Mouse (Mus musculus): Measurements from ENCODE around the gene Fam207a. TPM values are rescaled to one million over a fixed set of nuclear protein-coding genes. Genes with fewer than 3 reads are reported as not detected.

Gene Fam207a
- polyA plus RNA-seq, 1 experiment from 2014 or later = 42.2 TPM

- 96% methylated on average over 6 of the region's 6 CpGs for WGBS
- ATAC-seq (ENCODE audit: low FRiP score) = no peak
- Histone ChIP-seq H3K4me3 (ENCODE audit: low read depth, low read length) (no peak overlapping the region), H3K4me2 (no peak overlapping the region), H3K9ac (ENCODE audit: low read length) (no peak overlapping the region), H3K27ac (ENCODE audit: low read depth, low read length) (no peak overlapping the region), H3K27me3 (ENCODE audit: control insufficient read depth, insufficient read depth, low read length) (no peaks in the 10 kb centered on the region), H3K36me3 (ENCODE audit: control insufficient read depth, insufficient read depth, low read length) (peaks cover 6% of the 10 kb centered on the region; the same call in 1 of the 2 replicates), H3K9me3 (ENCODE audit: control insufficient read depth, low read length) (no peaks in the 10 kb centered on the region), H3K4me1 (ENCODE audit: control insufficient read depth, insufficient read depth, low read length) (no peaks in the 10 kb centered on the region)
- DNase-seq (ENCODE audit: low spot score, missing footprints) = no peak
These were observed 17.3 kb downstream of the Fam207a start for GRCm38 (mm10) chr10:77498254-77498653.

GRCm38 (mm10) chr10:77497185-77497584, 18.4 kb downstream of the Fam207a start:
- H3K9ac ChIP-seq (ENCODE audit: low read length) = no peak overlapping the region
- no peaks in the 10 kb centered on the region for H3K9me3 ChIP-seq (ENCODE audit: control insufficient read depth, low read length)
- no peak overlapping the region for H3K4me3 ChIP-seq (ENCODE audit: low read depth, low read length)
- WGBS = 93% methylated on average over 13 of the region's 13 CpGs
- no peak overlapping the region for H3K4me2 ChIP-seq
- no peak overlapping the region for H3K27ac ChIP-seq (ENCODE audit: low read depth, low read length)
- ATAC-seq (ENCODE audit: low FRiP score) (no peak), DNase-seq (ENCODE audit: low spot score, missing footprints) (no peak)
- H3K27me3 ChIP-seq (ENCODE audit: control insufficient read depth, insufficient read depth, low read length) = no peaks in the 10 kb centered on the region
- H3K4me1 ChIP-seq (ENCODE audit: control insufficient read depth, insufficient read depth, low read length) = no peaks in the 10 kb centered on the region
- H3K36me3 ChIP-seq (ENCODE audit: control insufficient read depth, insufficient read depth, low read length) = peaks cover 6% of the 10 kb centered on the region; the same call in 1 of the 2 replicates

DNA sequence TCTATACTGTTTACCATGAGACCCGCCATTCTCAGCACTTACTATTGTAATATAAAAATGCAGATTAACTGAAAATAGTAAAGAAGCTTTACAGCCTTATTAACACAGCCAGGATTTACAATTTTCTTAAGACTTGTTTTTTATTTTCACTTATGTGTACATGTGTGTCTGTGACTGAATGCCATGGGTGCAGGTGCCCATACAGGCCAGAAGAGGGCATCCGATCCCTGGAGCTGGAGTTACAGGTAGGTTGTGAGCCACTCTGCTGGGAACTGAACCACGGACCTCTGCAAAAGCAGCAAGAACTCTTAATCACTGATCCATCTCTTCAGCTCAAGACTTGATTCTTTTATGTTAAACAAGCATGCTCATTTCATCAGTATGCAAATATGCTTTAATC, 22.7 kb downstream of the Fam207a start:
- Histone ChIP-seq H3K27me3 (ENCODE audit: control insufficient read depth, insufficient read depth, low read length) (no peaks in the 10 kb centered on the region), H3K36me3 (ENCODE audit: control insufficient read depth, insufficient read depth, low read length) (peaks cover 20% of the 10 kb centered on the region), H3K27ac (ENCODE audit: low read depth, low read length) (no peak overlapping the region), H3K9me3 (ENCODE audit: control insufficient read depth, low read length) (no peaks in the 10 kb centered on the region), H3K4me2 (no peak overlapping the region), H3K4me1 (ENCODE audit: control insufficient read depth, insufficient read depth, low read length) (no peaks in the 10 kb centered on the region), H3K9ac (ENCODE audit: low read length) (no peak overlapping the region), H3K4me3 (ENCODE audit: low read depth, low read length) (no peak overlapping the region)
- no peak for DNase-seq (ENCODE audit: low spot score, missing footprints)
- 95% methylated on average over 3 of the region's 3 CpGs for WGBS
- no peak for ATAC-seq (ENCODE audit: low FRiP score)

DNA sequence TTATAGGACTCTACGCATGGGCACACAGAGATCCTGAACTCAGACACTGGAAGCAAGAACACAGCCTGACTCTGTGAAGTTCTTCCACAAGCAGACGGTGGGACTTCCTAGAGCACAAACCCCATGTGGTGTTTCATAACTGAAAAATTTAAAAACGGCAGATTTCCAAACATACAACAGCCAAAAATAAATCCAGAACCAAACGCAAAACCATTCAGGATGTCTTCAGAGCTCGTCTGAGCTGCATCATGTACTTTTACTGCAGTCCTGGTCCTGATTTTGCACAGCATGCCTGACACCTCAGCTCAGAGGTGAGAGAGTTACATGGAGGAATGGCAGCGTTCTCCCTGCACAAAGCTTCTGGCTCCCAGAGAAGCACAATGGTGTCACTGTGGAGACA, 24.0 kb downstream of the Fam207a start:
- Histone ChIP-seq H3K4me1 (ENCODE audit: control insufficient read depth, insufficient read depth, low read length) (no peaks in the 10 kb centered on the region), H3K27ac (ENCODE audit: low read depth, low read length) (no peak overlapping the region), H3K4me3 (ENCODE audit: low read depth, low read length) (no peak overlapping the region), H3K27me3 (ENCODE audit: control insufficient read depth, insufficient read depth, low read length) (no peaks in the 10 kb centered on the region), H3K9me3 (ENCODE audit: control insufficient read depth, low read length) (no peaks in the 10 kb centered on the region), H3K36me3 (ENCODE audit: control insufficient read depth, insufficient read depth, low read length) (peaks cover 22% of the 10 kb centered on the region), H3K9ac (ENCODE audit: low read length) (no peak overlapping the region), H3K4me2 (no peak overlapping the region)
- WGBS = 93% methylated on average over 6 of the region's 6 CpGs
- DNase-seq (ENCODE audit: low spot score, missing footprints) (peak; percentile 78), ATAC-seq (ENCODE audit: low FRiP score) (no peak)

DNA sequence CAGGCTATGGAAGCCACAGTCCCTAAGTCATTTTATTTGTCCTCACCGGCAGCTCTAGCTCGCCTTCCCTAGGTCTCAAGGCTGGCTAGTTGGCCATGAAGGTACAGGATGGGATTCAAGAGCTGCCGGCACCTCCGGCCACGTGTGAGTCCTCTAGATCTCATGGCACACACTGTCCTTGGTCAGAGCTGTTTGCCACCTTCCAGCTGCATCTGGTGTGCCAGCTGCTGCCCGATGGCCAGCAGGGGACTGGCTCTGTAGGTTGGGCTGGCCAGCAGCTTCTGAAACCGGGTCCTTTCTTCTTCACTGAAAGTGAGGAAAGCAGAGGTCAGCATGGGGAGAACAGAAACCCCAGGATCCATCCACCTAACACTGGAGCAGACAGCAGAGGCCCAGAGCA, 27.4 kb downstream of the Fam207a start:
- DNase-seq (ENCODE audit: low spot score, missing footprints) = peak; percentile 41
- Histone ChIP-seq H3K27ac (ENCODE audit: low read depth, low read length) (no peak overlapping the region), H3K4me3 (ENCODE audit: low read depth, low read length) (no peak overlapping the region), H3K4me2 (no peak overlapping the region), H3K36me3 (ENCODE audit: control insufficient read depth, insufficient read depth, low read length) (peaks cover 20% of the 10 kb centered on the region), H3K27me3 (ENCODE audit: control insufficient read depth, insufficient read depth, low read length) (no peaks in the 10 kb centered on the region), H3K9ac (ENCODE audit: low read length) (no peak overlapping the region), H3K4me1 (ENCODE audit: control insufficient read depth, insufficient read depth, low read length) (no peaks in the 10 kb centered on the region), H3K9me3 (ENCODE audit: control insufficient read depth, low read length) (no peaks in the 10 kb centered on the region)
- WGBS = 97% methylated on average over 7 of the region's 7 CpGs
- ATAC-seq (ENCODE audit: low FRiP score) = no peak

DNA sequence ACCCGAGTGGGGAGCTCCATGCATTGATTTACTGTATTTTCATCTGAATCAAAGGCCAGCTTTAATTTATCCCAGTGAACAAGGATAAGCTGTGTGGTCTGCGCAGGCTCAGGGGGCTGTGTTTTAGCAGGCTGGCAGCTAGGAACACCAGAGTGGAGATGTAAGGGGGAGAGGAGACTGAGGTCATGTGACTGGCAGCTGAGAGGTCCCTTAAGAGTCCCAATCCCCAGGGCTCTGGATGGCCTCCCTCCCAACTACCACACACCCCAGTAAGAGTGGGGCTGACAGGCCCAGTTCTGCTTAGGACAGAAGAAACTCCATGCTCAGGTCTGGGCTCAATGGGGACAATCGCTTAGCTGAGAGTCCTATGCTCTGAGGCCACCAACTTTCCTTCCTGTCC, 29.8 kb downstream of the Fam207a start:
- DNase-seq (ENCODE audit: low spot score, missing footprints) = peak; percentile 71
- Histone ChIP-seq H3K27me3 (ENCODE audit: control insufficient read depth, insufficient read depth, low read length) (no peaks in the 10 kb centered on the region), H3K4me3 (ENCODE audit: low read depth, low read length) (no peak overlapping the region), H3K4me2 (no peak overlapping the region), H3K36me3 (ENCODE audit: control insufficient read depth, insufficient read depth, low read length) (peaks cover 20% of the 10 kb centered on the region), H3K9ac (ENCODE audit: low read length) (no peak overlapping the region), H3K9me3 (ENCODE audit: control insufficient read depth, low read length) (no peaks in the 10 kb centered on the region), H3K4me1 (ENCODE audit: control insufficient read depth, insufficient read depth, low read length) (no peaks in the 10 kb centered on the region), H3K27ac (ENCODE audit: low read depth, low read length) (no peak overlapping the region)
- ATAC-seq (ENCODE audit: low FRiP score) = no peak
- 92% methylated on average over 3 of the region's 3 CpGs for WGBS

GRCm38 (mm10) chr10:77484205-77484935, 31.2 kb downstream of the Fam207a start:
- Histone ChIP-seq H3K27me3 (ENCODE audit: control insufficient read depth, insufficient read depth, low read length) (no peaks in the 10 kb centered on the region), H3K27ac (ENCODE audit: low read depth, low read length) (no peak overlapping the region; the same call in 1 of the 2 replicates), H3K36me3 (ENCODE audit: control insufficient read depth, insufficient read depth, low read length) (peaks cover 15% of the 10 kb centered on the region), H3K9ac (ENCODE audit: low read length) (no peak overlapping the region), H3K9me3 (ENCODE audit: control insufficient read depth, low read length) (no peaks in the 10 kb centered on the region), H3K4me2 (no peak overlapping the region), H3K4me3 (ENCODE audit: low read depth, low read length) (no peak overlapping the region), H3K4me1 (ENCODE audit: control insufficient read depth, insufficient read depth, low read length) (no peaks in the 10 kb centered on the region)
- WGBS = 75% methylated on average over 18 of the region's 18 CpGs
- ATAC-seq (ENCODE audit: low FRiP score) (0 out of 2 replicates have a peak, but pooled peaks have one; percentile 19), DNase-seq (ENCODE audit: low spot score, missing footprints) (no peak)

GRCm38 (mm10) chr10:77481814-77482213, 33.8 kb downstream of the Fam207a start:
- no peaks in the 10 kb centered on the region for H3K27me3 ChIP-seq (ENCODE audit: control insufficient read depth, insufficient read depth, low read length)
- no peak overlapping the region for H3K9ac ChIP-seq (ENCODE audit: low read length)
- no peak overlapping the region for H3K27ac ChIP-seq (ENCODE audit: low read depth, low read length)
- no peak overlapping the region for H3K4me2 ChIP-seq
- no peak for DNase-seq (ENCODE audit: low spot score, missing footprints)
- H3K36me3 ChIP-seq (ENCODE audit: control insufficient read depth, insufficient read depth, low read length) = no peaks in the 10 kb centered on the region
- no peak for ATAC-seq (ENCODE audit: low FRiP score)
- H3K4me1 ChIP-seq (ENCODE audit: control insufficient read depth, insufficient read depth, low read length) = no peaks in the 10 kb centered on the region
- H3K4me3 ChIP-seq (ENCODE audit: low read depth, low read length) = no peak overlapping the region
- H3K9me3 ChIP-seq (ENCODE audit: control insufficient read depth, low read length) = no peaks in the 10 kb centered on the region

- H3K9ac ChIP-seq (ENCODE audit: low read length) = no peak overlapping the region
- WGBS = 64% methylated on average over 1 of the region's 1 CpGs
- no peak overlapping the region for H3K4me3 ChIP-seq (ENCODE audit: low read depth, low read length)
- ATAC-seq (ENCODE audit: low FRiP score) (no peak), DNase-seq (ENCODE audit: low spot score, missing footprints) (no peak)
- H3K4me1 ChIP-seq (ENCODE audit: control insufficient read depth, insufficient read depth, low read length) = no peaks in the 10 kb centered on the region
- H3K4me2 ChIP-seq = no peak overlapping the region
- H3K27ac ChIP-seq (ENCODE audit: low read depth, low read length) = no peak overlapping the region
- H3K27me3 ChIP-seq (ENCODE audit: control insufficient read depth, insufficient read depth, low read length) = no peaks in the 10 kb centered on the region
- no peaks in the 10 kb centered on the region for H3K9me3 ChIP-seq (ENCODE audit: control insufficient read depth, low read length)
- no peaks in the 10 kb centered on the region for H3K36me3 ChIP-seq (ENCODE audit: control insufficient read depth, insufficient read depth, low read length)
These were observed 35.6 kb downstream of the Fam207a start for GRCm38 (mm10) chr10:77479972-77480371.
